10 mouse cellular contexts compared by ENCODE assay signal in the genomic region with DNA sequence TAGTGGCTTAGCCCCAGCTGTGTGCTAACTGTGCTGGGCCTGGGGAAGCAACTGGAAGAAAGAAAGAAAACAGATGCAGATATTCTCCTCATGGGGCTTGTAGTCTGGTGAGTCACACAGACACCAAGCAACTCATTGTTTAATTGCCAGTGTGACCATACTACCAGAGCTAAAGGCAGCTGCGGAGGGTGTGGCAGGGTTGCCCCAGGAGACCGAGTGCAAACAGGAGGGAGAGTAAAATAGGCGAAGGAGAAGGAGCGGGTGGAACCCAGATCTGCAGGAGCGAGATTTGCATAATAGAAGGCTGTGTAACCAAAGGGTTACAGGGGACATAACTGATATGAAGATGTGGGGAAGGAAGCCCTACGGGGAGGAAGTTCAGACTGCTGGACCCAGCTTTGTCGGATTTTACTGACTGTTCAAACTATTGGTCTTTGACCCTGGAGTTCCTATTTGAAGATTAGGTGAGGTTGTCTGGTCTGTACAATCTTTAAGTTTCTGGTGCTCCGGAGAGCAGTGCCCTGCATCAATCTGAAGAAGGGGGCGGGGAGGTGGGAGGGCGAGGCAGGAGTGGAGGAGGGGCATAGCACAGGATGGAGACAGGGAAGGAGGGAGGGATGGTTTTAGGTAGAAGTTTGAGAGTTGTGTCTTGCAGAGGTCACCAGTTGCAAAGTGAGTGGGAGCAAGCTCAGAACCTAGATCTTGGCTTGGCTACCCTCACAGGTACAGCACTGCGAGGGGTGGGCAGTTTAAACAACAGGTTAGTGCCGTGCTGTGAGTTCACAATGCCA. TPM values are rescaled to one million over a fixed set of nuclear protein-coding genes. Genes with fewer than 3 reads are reported as not detected.
A peak's percentile ranks its signal among the peaks of the same experiment; 100 is the strongest.
DNase-seq lines count a peak whose midpoint lies in the region; ATAC-seq and TF ChIP-seq lines count a peak whose summit lies in the region.
"Had no signal": no experiment of that assay in that cellular context is flagged by ENCODE, and none has a peak within 500 bp of the region (broad histone marks: within the 10 kb centered on the region; RNA-seq: fewer than 3 reads in every experiment).

No protein-coding gene starts in this region.

- ATAC-seq in midbrain, embryonic 12.5 days (ENCODE audit: low FRiP score, low read depth), result peak; percentile 63
- ATAC-seq in midbrain, postnatal 0 days (ENCODE audit: low FRiP score), result no peak
- ATAC-seq in kidney, embryonic 16.5 days (ENCODE audit: low FRiP score, low TSS enrichment), result no peak

- no peak overlapping the region for H3K9ac ChIP-seq in midbrain, embryonic 12.5 days (replicated peaks)
- H3K9ac ChIP-seq in midbrain, postnatal 0 days (replicated peaks; ENCODE audit: low read length, poor library complexity, severe bottlenecking), result no peak overlapping the region
- H3K9ac ChIP-seq in kidney, embryonic 16.5 days (replicated peaks; ENCODE audit: low read length), result no peak overlapping the region

- WGBS in midbrain, embryonic 12.5 days, result 4% methylated on average over 12 of the region's 12 CpGs
- 9% methylated on average over 12 of the region's 12 CpGs for WGBS in midbrain, postnatal 0 days
- WGBS in small intestine, adult 2 months, result 4% methylated on average over 12 of the region's 12 CpGs
- 7% methylated on average over 12 of the region's 12 CpGs for WGBS in kidney, embryonic 16.5 days

- H3K27me3 ChIP-seq in midbrain, embryonic 12.5 days, result peaks cover 44% of the 10 kb centered on the region
- H3K27me3 ChIP-seq in midbrain, postnatal 0 days (ENCODE audit: insufficient read depth, low read length), result peaks cover 3% of the 10 kb centered on the region; the same call in 1 of the 2 replicates
- no peaks in the 10 kb centered on the region for H3K27me3 ChIP-seq in small intestine, adult 2 months (ENCODE audit: control insufficient read depth, insufficient read depth, low read length)
- H3K27me3 ChIP-seq in kidney, embryonic 16.5 days (ENCODE audit: insufficient read depth, low read length), result peaks cover 7% of the 10 kb centered on the region; the same call in 1 of the 2 replicates

- TF ChIP-seq CTCF in midbrain, postnatal 0 days (IDR thresholded peaks at IDR 0.05), result no peak
- no peak for TF ChIP-seq CTCF in small intestine, adult 2 months (IDR thresholded peaks at IDR 0.05; ENCODE audit: extremely low read depth, insufficient read length, insufficient replicate concordance, low read depth, low read length)

- no peak for DNase-seq in midbrain, postnatal 0 days (ENCODE audit: low spot score)
- DNase-seq in ZHBTc4 (ENCODE audit: low read depth, low spot score), result peak; percentile 92
- peak; percentile 51 for DNase-seq in gastrocnemius, postnatal 25 days
- DNase-seq in left cerebral cortex, adult 18-20 months (ENCODE audit: low spot score in 2 of 2), result no peak
- no peak for DNase-seq in spleen, postnatal 10 days (ENCODE audit: low spot score in 2 of 2)
- DNase-seq: thymus, postnatal 4 days had no signal

- no peaks in the 10 kb centered on the region for H3K36me3 ChIP-seq in midbrain, embryonic 12.5 days
- H3K36me3 ChIP-seq in midbrain, postnatal 0 days (ENCODE audit: insufficient read depth, low read length), result no peaks in the 10 kb centered on the region
- no peaks in the 10 kb centered on the region for H3K36me3 ChIP-seq in small intestine, adult 2 months (ENCODE audit: control insufficient read depth, insufficient read depth, low read length)
- no peaks in the 10 kb centered on the region for H3K36me3 ChIP-seq in kidney, embryonic 16.5 days (ENCODE audit: insufficient read depth, low read length)

- peak overlapping the region; percentile 26 for H3K4me2 ChIP-seq in midbrain, embryonic 12.5 days (replicated peaks)
- H3K4me2 ChIP-seq in midbrain, postnatal 0 days (ENCODE audit: low read depth, low read length, poor library complexity, severe bottlenecking), result no peak overlapping the region
- H3K4me2 ChIP-seq in kidney, embryonic 16.5 days (replicated peaks; ENCODE audit: low read depth, low read length), result no peak overlapping the region

- TF ChIP-seq POLR2A in small intestine, adult 2 months (IDR thresholded peaks at IDR 0.05; ENCODE audit: low read depth, low read length), result no peak

- H3K27ac ChIP-seq in midbrain, embryonic 12.5 days (replicated peaks), result no peak overlapping the region; the same call in 1 of the 2 replicates
- no peak overlapping the region for H3K27ac ChIP-seq in midbrain, postnatal 0 days (ENCODE audit: low read depth, low read length)
- H3K27ac ChIP-seq in small intestine, adult 2 months (ENCODE audit: insufficient read depth, low read depth, low read length), result peak overlapping the region; percentile 67
- H3K27ac ChIP-seq in kidney, embryonic 16.5 days (ENCODE audit: low read length), result no peak overlapping the region
- H3K27ac ChIP-seq: layer of hippocampus, adult 2 months had no signal

- no peaks in the 10 kb centered on the region for H3K9me3 ChIP-seq in midbrain, embryonic 12.5 days
- H3K9me3 ChIP-seq in midbrain, postnatal 0 days (ENCODE audit: low read length), result no peaks in the 10 kb centered on the region
- H3K9me3 ChIP-seq in kidney, embryonic 16.5 days (ENCODE audit: low read length), result no peaks in the 10 kb centered on the region

- H3K4me1 ChIP-seq in midbrain, embryonic 12.5 days, result peaks cover 17% of the 10 kb centered on the region
- H3K4me1 ChIP-seq in midbrain, postnatal 0 days (ENCODE audit: insufficient read depth, low read length), result no peaks in the 10 kb centered on the region
- peaks cover 16% of the 10 kb centered on the region; the same call in 1 of the 2 replicates for H3K4me1 ChIP-seq in small intestine, adult 2 months (ENCODE audit: control insufficient read depth, insufficient read depth, insufficient read length, low read length)
- H3K4me1 ChIP-seq in kidney, embryonic 16.5 days (ENCODE audit: insufficient read depth, low read length), result peaks cover 6% of the 10 kb centered on the region; the same call in 1 of the 2 replicates

- no peak overlapping the region for H3K4me3 ChIP-seq in midbrain, embryonic 12.5 days
- no peak overlapping the region for H3K4me3 ChIP-seq in midbrain, postnatal 0 days (ENCODE audit: low read depth, low read length)
- 0 out of 2 replicates have a peak overlapping the region, but pooled peaks have one; percentile 8 for H3K4me3 ChIP-seq in small intestine, adult 2 months (ENCODE audit: low read depth, low read length)
- no peak overlapping the region for H3K4me3 ChIP-seq in kidney, embryonic 16.5 days (ENCODE audit: low read length)
- H3K4me3 ChIP-seq: layer of hippocampus, adult 2 months had no signal

RNA-seq across cellular contexts. Expression of a gene that starts 7.0 kb away (rescaled TPM):
- polyA plus RNA-seq in midbrain, embryonic 12.5 days (2016; fragmentation: Nextera tagmentation; extraction: Ambion mirVana), result 1.2 and 1.3 TPM in 2 replicates
- 0.11 and 0.28 TPM in 2 replicates for total RNA-seq in midbrain, postnatal 0 days (2014; rRNA removed)
- polyA plus RNA-seq in midbrain, postnatal 0 days (2015; fragmentation: Nextera tagmentation; extraction: Ambion mirVana), result 0.50 and 0.93 TPM in 2 replicates
- under 1 TPM; 0.28 to 0.96 TPM for total RNA-seq in gastrocnemius, postnatal 25 days (2021)
- polyA plus RNA-seq in small intestine, adult 2 months (2012; rRNA removed), result 2.7 and 3.6 TPM in 2 replicates
- under 1 TPM; 0.70 to 0.91 TPM for total RNA-seq in left cerebral cortex, adult 18-20 months (2021)
- polyA plus RNA-seq in kidney, embryonic 16.5 days (2015; fragmentation: Nextera tagmentation; extraction: Ambion mirVana), result 1.8 and 2.3 TPM in 2 replicates

RNA-seq across cellular contexts. Expression of a gene that starts 34.4 kb away (rescaled TPM):
- 34.8 and 37.5 TPM in 2 replicates for polyA plus RNA-seq in midbrain, embryonic 12.5 days (2016; fragmentation: Nextera tagmentation; extraction: Ambion mirVana)
- total RNA-seq in midbrain, postnatal 0 days (2014; rRNA removed), result 23.7 and 28.6 TPM in 2 replicates
- 25.9 and 28.1 TPM in 2 replicates for polyA plus RNA-seq in midbrain, postnatal 0 days (2015; fragmentation: Nextera tagmentation; extraction: Ambion mirVana)
- 1 to 10 TPM; 6.9 to 8.9 TPM for total RNA-seq in gastrocnemius, postnatal 25 days (2021)
- polyA plus RNA-seq in small intestine, adult 2 months (2012; rRNA removed), result 5.2 and 18.2 TPM in 2 replicates
- 10 to 100 TPM; 24.3 to 27.5 TPM for total RNA-seq in left cerebral cortex, adult 18-20 months (2021)
- polyA plus RNA-seq in kidney, embryonic 16.5 days (2015; fragmentation: Nextera tagmentation; extraction: Ambion mirVana), result 29.9 TPM in 2 replicates

RNA-seq across cellular contexts. Expression of a gene that starts 34.5 kb away (rescaled TPM):
- polyA plus RNA-seq in midbrain, embryonic 12.5 days (2016; fragmentation: Nextera tagmentation; extraction: Ambion mirVana), result 17.5 and 19.8 TPM in 2 replicates
- total RNA-seq in midbrain, postnatal 0 days (2014; rRNA removed), result 11.2 and 12.4 TPM in 2 replicates
- 13.2 and 14.7 TPM in 2 replicates for polyA plus RNA-seq in midbrain, postnatal 0 days (2015; fragmentation: Nextera tagmentation; extraction: Ambion mirVana)
- total RNA-seq in gastrocnemius, postnatal 25 days (2021), result 1 to 10 TPM; 7.2 to 7.3 TPM
- polyA plus RNA-seq in small intestine, adult 2 months (2012; rRNA removed), result 5.6 and 10.7 TPM in 2 replicates
- total RNA-seq in left cerebral cortex, adult 18-20 months (2021), result 10 to 100 TPM; 10.8 TPM
- 16.3 and 17.7 TPM in 2 replicates for polyA plus RNA-seq in kidney, embryonic 16.5 days (2015; fragmentation: Nextera tagmentation; extraction: Ambion mirVana)

Comparison
In these comparisons a context has a peak if more than half of its experiments do, and no peak if none do; other contexts are left out.
1. DNase-seq: peak in ZHBTc4 (single experiment) and gastrocnemius, postnatal 25 days (single experiment); none in midbrain, postnatal 0 days (single experiment), left cerebral cortex, adult 18-20 months (0 of 2) and spleen, postnatal 10 days (0 of 2).